Mouse (Mus musculus): Measurements from ENCODE around the gene 2610021A01Rik. TPM values are rescaled to one million over a fixed set of nuclear protein-coding genes. Genes with fewer than 3 reads are reported as not detected.
"Not testable (repeated sequence)": the region's sequence is repeated elsewhere in the genome, so short reads cannot be mapped to it uniquely, and the experiment has no call there.

The 2610021A01Rik gene
- polyA plus RNA-seq (2015; fragmentation: Nextera tagmentation; extraction: Ambion mirVana): 14.5 and 15.0 TPM in 2 replicates

- H3K4me3 ChIP-seq: peak within 1 kb of the TSS; percentile 67
- ATAC-seq (ENCODE audit: low FRiP score): peak; percentile 98
- WGBS: 1% methylated on average over 41 of the region's 41 CpGs
- H3K27ac ChIP-seq: peak within 1 kb of the TSS; percentile 78
- peak within 1 kb of the TSS; percentile 81 for H3K9ac ChIP-seq
- H3K27me3 ChIP-seq: no peaks in the 10 kb centered on the region
- peaks cover 18% of the 10 kb centered on the region for H3K4me1 ChIP-seq (replicated peaks)
- H3K9me3 ChIP-seq: no peaks in the 10 kb centered on the region
- H3K4me2 ChIP-seq: peak within 1 kb of the TSS; percentile 81
- no peaks in the 10 kb centered on the region for H3K36me3 ChIP-seq
Measured at GRCm38 (mm10) chr7:41599034-41599813, at the start of gene 2610021A01Rik. TSS of gene 2610021A01Rik (plus strand) at chr7:41599230.

- Histone ChIP-seq H3K9me3 (peaks cover 8% of the 10 kb centered on the region), H3K27ac (no peak overlapping the region), H3K4me2 (no peak overlapping the region), H3K4me1 (replicated peaks) (no peaks in the 10 kb centered on the region), H3K36me3 (no peaks in the 10 kb centered on the region), H3K4me3 (no peak overlapping the region), H3K27me3 (no peaks in the 10 kb centered on the region), H3K9ac (no peak overlapping the region)
- 72% methylated on average over 8 of the region's 8 CpGs for WGBS
- ATAC-seq (ENCODE audit: low FRiP score): no peak
Measured at GRCm38 (mm10) chr7:41560681-41561080, 38.3 kb upstream of the 2610021A01Rik start.

GRCm38 (mm10) chr7:41573562-41573961 lies 25.5 kb upstream of the 2610021A01Rik start, which contains the start of gene Gm6871:
TSS of gene Gm6871 (minus strand) at chr7:41573662.
- not testable (repeated sequence) for H3K27me3 ChIP-seq; H3K4me1 ChIP-seq (replicated peaks); H3K9ac ChIP-seq; H3K36me3 ChIP-seq; H3K27ac ChIP-seq; ATAC-seq (ENCODE audit: low FRiP score); H3K4me2 ChIP-seq; H3K4me3 ChIP-seq
- WGBS: 88% methylated on average over 6 of the region's 6 CpGs
- H3K9me3 ChIP-seq: 0 out of 2 replicates have a peak, but pooled peaks cover 13% of the 10 kb centered on the region

- Histone ChIP-seq H3K27ac (no peak overlapping the region), H3K36me3 (no peaks in the 10 kb centered on the region), H3K27me3 (no peaks in the 10 kb centered on the region), H3K4me1 (replicated peaks) (no peaks in the 10 kb centered on the region), H3K9me3 (0 out of 2 replicates have a peak, but pooled peaks cover 6% of the 10 kb centered on the region), H3K4me2 (no peak overlapping the region), H3K9ac (no peak overlapping the region), H3K4me3 (no peak overlapping the region)
- WGBS: 93% methylated on average over 2 of the region's 2 CpGs
- no peak for ATAC-seq (ENCODE audit: low FRiP score)
Measured at GRCm38 (mm10) chr7:41577956-41578355, 21.1 kb upstream of the 2610021A01Rik start.

- ATAC-seq (ENCODE audit: low FRiP score): no peak
- Histone ChIP-seq H3K36me3 (no peaks in the 10 kb centered on the region), H3K9ac (no peak overlapping the region), H3K4me1 (replicated peaks) (no peaks in the 10 kb centered on the region), H3K27ac (no peak overlapping the region), H3K4me3 (no peak overlapping the region), H3K27me3 (no peaks in the 10 kb centered on the region), H3K9me3 (no peaks in the 10 kb centered on the region; the same call in 1 of the 2 replicates), H3K4me2 (no peak overlapping the region)
Measured at GRCm38 (mm10) chr7:41582028-41582427, 17.0 kb upstream of the 2610021A01Rik start.

GRCm38 (mm10) chr7:41587831-41588230 lies 11.2 kb upstream of the 2610021A01Rik start:
- not testable (repeated sequence) for H3K4me2 ChIP-seq; H3K4me1 ChIP-seq (replicated peaks); H3K36me3 ChIP-seq; H3K27ac ChIP-seq; H3K9ac ChIP-seq; H3K9me3 ChIP-seq; H3K4me3 ChIP-seq; ATAC-seq (ENCODE audit: low FRiP score); H3K27me3 ChIP-seq

- Histone ChIP-seq H3K4me2 (peak overlapping the region; percentile 81), H3K4me3 (peak overlapping the region; percentile 67), H3K27me3 (no peaks in the 10 kb centered on the region), H3K27ac (peak overlapping the region; percentile 78), H3K4me1 (replicated peaks) (peaks cover 18% of the 10 kb centered on the region), H3K36me3 (no peaks in the 10 kb centered on the region), H3K9me3 (no peaks in the 10 kb centered on the region), H3K9ac (peak overlapping the region; percentile 81; the same call in 1 of the 2 replicates)
- ATAC-seq (ENCODE audit: low FRiP score): peak; percentile 62
- 49% methylated on average over 5 of the region's 5 CpGs for WGBS
Measured at GRCm38 (mm10) chr7:41598615-41599014, 415 bp upstream of the 2610021A01Rik start.

GRCm38 (mm10) chr7:41599932-41600548 lies 1.0 kb downstream of the 2610021A01Rik start:
- H3K4me1 ChIP-seq (replicated peaks): peaks cover 18% of the 10 kb centered on the region
- no peaks in the 10 kb centered on the region for H3K27me3 ChIP-seq
- no peaks in the 10 kb centered on the region for H3K9me3 ChIP-seq
- no peak overlapping the region for H3K27ac ChIP-seq
- peak overlapping the region; percentile 81 for H3K9ac ChIP-seq
- H3K36me3 ChIP-seq: no peaks in the 10 kb centered on the region
- 17% methylated on average over 3 of the region's 3 CpGs for WGBS
- no peak for ATAC-seq (ENCODE audit: low FRiP score)
- H3K4me2 ChIP-seq: peak overlapping the region; percentile 81
- H3K4me3 ChIP-seq: peak overlapping the region; percentile 67

- Histone ChIP-seq H3K9ac (no peak overlapping the region), H3K4me2 (no peak overlapping the region), H3K4me3 (no peak overlapping the region), H3K36me3 (peaks cover 62% of the 10 kb centered on the region), H3K9me3 (peaks cover 5% of the 10 kb centered on the region; the same call in 1 of the 2 replicates), H3K4me1 (replicated peaks) (no peaks in the 10 kb centered on the region), H3K27ac (no peak overlapping the region), H3K27me3 (no peaks in the 10 kb centered on the region)
- ATAC-seq (ENCODE audit: low FRiP score): no peak
- WGBS: 93% methylated on average over 3 of the region's 3 CpGs
Measured at GRCm38 (mm10) chr7:41611654-41612053, 12.6 kb downstream of the 2610021A01Rik start.

GRCm38 (mm10) chr7:41616241-41616640 lies 17.2 kb downstream of the 2610021A01Rik start:
- H3K4me3 ChIP-seq; H3K27me3 ChIP-seq; H3K4me1 ChIP-seq (replicated peaks); ATAC-seq (ENCODE audit: low FRiP score); H3K27ac ChIP-seq; H3K4me2 ChIP-seq; H3K9ac ChIP-seq; H3K9me3 ChIP-seq: not testable (repeated sequence)
- H3K36me3 ChIP-seq: peaks cover 71% of the 10 kb centered on the region
- WGBS: 96% methylated on average over 1 of the region's 1 CpGs

GRCm38 (mm10) chr7:41632409-41633220 lies 33.6 kb downstream of the 2610021A01Rik start, which contains the start of gene Zfp788:
TSS of gene Zfp788 (plus strand) at chr7:41633203.
- peak; percentile 96 for ATAC-seq (ENCODE audit: low FRiP score)
- Histone ChIP-seq H3K27ac (peak within 1 kb of the TSS; percentile 97), H3K4me3 (peak within 1 kb of the TSS; percentile 62), H3K9ac (peak within 1 kb of the TSS; percentile 80), H3K27me3 (no peaks in the 10 kb centered on the region), H3K36me3 (peaks cover 42% of the 10 kb centered on the region), H3K4me2 (peak within 1 kb of the TSS; percentile 69), H3K4me1 (replicated peaks) (peaks cover 12% of the 10 kb centered on the region), H3K9me3 (peaks cover 19% of the 10 kb centered on the region)
- 2% methylated on average over 27 of the region's 27 CpGs for WGBS
